Mouse (Mus musculus) heart, adult 18-20 months (tissue): Measurements from ENCODE around the gene Acot11. TPM values are rescaled to one million over a fixed set of nuclear protein-coding genes. Genes with fewer than 3 reads are reported as not detected.
A peak's percentile ranks its signal among the peaks of the same experiment; 100 is the strongest.
"Not testable (repeated sequence)": the region's sequence is repeated elsewhere in the genome, so short reads cannot be mapped to it uniquely, and the experiment has no call there.

Experiments used
- DNase-seq, 2 experiments: peaks; one replicate each; pipeline ENCODE4 v3.0.0; 2021 to 2022; ENCODE audit warnings: mixed read lengths in 1 of 2
- total RNA-seq, 2 experiments: library from RNA; stranded (reverse); gene quantifications; 2 replicates each; pipeline ENCODE4 v1.2.3; 2021

Gene Acot11
- total RNA-seq, 2 experiments from 2014 or later, result 24.2 to 38.0 TPM

DNA sequence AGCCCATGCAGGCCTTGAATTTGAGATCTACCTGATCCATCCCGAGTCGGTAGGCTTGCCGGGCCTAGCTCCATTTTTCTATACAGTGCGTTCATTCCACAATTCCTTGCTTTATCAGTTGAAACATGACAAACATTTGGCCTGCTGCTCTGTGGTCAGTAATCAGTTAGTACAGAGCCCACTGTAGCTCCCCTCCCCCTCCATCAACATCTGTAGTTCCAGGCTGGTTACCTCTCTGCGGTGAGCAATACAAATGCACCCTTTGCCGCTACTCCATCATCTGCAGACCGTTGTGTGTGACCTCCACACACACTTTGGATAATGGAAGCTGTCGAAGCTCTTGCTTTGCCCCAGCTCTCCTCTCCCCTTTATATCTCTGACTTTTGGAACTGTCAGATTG is 6.4 kb upstream of the Acot11 start:
- DNase-seq, result no peak

DNA sequence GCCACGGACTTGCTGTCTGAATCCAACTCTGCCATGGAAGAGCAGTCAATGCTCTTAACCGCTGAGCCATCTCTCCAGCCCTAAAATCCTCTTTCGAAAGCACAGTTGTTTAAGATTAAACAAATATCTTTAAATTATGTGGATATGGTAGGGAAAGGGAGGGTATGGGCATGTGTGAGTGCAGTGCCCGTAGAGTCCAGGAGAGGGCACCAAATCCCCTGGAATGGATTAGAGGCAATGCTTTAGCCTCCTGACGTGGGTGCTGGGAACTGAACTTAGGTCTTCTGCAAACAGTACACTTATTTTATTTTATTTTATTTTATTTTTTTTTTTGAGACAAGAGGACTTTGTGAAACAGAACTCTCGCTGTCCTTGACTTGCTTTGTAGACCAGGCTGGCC is 5.2 kb upstream of the Acot11 start:
- no peak for DNase-seq

GRCm38 (mm10) chr4:106807287-106807686 is 2.5 kb upstream of the Acot11 start:
- DNase-seq, result no peak

DNA sequence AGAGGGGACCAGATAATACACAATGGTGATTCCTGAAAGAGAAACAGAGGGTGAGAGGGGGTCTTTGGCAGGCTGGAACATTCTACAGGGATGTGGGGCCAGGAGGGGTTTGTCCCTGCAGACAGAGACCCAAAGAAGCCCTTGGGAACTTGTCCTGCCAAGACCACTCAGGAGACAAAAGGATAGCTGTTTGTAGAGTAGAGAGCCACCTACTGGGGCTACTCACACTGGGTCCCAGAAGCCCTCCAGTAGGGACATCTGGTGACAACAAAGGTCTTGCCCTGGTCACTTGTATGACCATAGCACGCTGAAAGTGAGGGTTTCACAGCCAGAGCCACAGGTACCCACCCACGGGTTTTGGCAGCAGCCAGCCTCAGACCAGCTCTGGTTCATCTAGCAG is 1.1 kb upstream of the Acot11 start:
- no peak for DNase-seq

- peak in 1 of 2 experiments; percentile 59 for DNase-seq
These were observed 443 bp downstream of the Acot11 start for GRCm38 (mm10) chr4:106804201-106804909.

- no peak for DNase-seq
These were observed 1.0 kb downstream of the Acot11 start for GRCm38 (mm10) chr4:106803781-106804180.

DNA sequence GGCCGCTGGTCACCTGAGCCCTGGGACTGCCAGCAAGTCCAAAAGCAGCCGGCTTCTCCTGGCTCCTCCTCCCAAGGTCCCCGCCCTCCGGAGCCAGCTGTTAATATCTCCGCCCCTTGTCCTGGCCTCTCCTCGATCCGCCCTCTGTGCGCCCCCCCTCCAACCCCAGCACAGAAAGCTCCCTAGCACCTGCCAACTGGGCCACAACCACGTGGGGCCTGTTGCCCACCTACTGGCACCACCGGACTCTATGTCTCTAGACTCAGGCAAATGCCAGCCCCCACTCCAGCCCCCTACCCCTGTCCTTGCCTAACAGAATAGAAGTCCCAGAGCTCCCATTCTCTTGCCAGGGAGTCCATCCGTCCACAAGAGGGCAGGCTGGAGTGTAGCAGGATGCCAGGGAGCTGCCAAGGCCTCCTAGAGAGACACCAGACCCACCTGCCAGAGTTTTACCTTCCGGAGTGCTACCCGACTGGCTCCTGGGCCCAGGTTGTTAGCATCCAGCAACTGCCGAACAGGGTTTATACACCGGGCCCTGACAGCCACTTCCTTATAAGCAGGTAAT is 4.9 kb downstream of the Acot11 start:
- DNase-seq, result peak; percentile 89

DNA sequence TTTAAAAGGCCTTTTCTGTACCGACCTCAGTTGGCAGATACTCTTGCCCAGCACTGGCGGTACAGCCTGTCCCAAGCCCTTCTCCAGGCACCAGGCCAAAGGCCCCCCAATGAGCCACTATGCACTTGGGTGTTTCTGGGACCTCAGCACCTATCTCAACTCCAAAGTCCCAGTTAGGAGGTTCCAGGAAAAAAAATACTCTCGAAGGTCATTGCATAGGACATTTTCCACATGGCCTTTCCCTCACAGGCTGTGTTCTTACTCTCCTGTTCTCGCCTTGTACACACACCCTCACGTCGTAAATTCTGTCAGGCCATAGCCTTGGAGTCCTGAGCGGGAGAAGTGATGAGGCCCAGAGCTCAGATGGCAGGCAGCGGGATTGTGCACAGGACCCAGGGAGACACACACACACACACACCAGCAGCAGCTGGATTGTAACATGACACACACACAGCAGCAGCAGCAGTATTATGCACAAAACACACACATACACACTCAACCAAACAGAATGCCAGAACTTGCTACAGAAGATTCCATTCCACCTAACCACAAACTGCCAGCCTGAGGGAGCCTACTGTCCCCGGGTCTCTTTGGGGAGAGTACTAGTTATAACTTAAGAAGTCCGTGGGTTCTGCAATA is 5.8 kb downstream of the Acot11 start:
- peak in 1 of 2 experiments; percentile 59 for DNase-seq

- no peak for DNase-seq
These were observed 9.5 kb downstream of the Acot11 start for GRCm38 (mm10) chr4:106795289-106795688.

- no peak for DNase-seq
These were observed 10.6 kb downstream of the Acot11 start for GRCm38 (mm10) chr4:106794247-106794646.

- DNase-seq, result not testable (repeated sequence)
These were observed 11.0 kb downstream of the Acot11 start for GRCm38 (mm10) chr4:106793826-106794225.

- no peak for DNase-seq
These were observed 12.5 kb downstream of the Acot11 start for GRCm38 (mm10) chr4:106792276-106792675.

- DNase-seq, result no peak
These were observed 13.9 kb downstream of the Acot11 start for GRCm38 (mm10) chr4:106790938-106791337.

GRCm38 (mm10) chr4:106790218-106790617 is 14.6 kb downstream of the Acot11 start:
- DNase-seq, result not testable (repeated sequence)

- no peak for DNase-seq
These were observed 15.1 kb downstream of the Acot11 start for GRCm38 (mm10) chr4:106789705-106790104.

DNA sequence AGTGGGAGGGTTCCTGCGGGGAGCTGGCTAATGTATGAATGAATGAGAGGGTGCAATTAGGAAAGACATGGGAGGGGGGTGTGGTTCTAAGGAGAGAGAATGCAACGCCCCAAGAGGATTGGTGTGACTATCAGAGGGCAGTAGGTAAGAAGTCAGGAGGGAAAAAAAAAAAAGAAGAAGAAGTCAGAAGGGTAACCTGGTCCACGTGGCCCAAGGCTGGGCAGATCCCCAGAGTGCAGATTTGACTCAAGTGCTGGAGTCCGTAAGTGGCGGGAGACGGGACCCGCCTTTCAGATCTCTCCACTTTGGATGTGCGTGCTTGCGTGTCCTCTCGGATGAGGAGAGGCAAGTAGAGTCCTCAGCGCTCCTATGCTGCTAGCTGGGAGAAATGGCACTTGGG is 16.2 kb downstream of the Acot11 start:
- no peak for DNase-seq

DNA sequence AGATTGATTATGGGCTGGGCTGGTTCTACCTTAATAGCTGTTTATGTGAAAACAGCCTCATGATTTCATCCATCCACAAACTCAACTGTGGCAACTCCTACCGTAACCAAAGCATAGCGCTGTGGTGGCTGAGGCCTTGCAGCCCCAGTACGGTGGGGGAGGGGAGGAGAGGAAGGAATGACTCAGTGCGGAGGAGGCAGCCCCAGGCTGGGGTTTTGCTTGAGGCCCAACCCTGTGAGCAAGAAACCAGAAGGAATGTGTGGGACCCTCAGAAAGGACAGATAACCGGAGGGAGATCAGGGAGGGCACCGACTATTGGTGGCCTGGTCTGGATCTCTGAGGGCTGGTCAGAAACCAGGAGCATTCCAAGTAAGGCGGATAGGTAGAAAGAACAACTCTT is 17.0 kb downstream of the Acot11 start:
- peak in 1 of 2 experiments; percentile 54 for DNase-seq

GRCm38 (mm10) chr4:106785753-106786540 is 18.9 kb downstream of the Acot11 start:
- peak in 1 of 2 experiments; percentile 45 for DNase-seq

GRCm38 (mm10) chr4:106785345-106785744 is 19.5 kb downstream of the Acot11 start:
- no peak for DNase-seq

DNA sequence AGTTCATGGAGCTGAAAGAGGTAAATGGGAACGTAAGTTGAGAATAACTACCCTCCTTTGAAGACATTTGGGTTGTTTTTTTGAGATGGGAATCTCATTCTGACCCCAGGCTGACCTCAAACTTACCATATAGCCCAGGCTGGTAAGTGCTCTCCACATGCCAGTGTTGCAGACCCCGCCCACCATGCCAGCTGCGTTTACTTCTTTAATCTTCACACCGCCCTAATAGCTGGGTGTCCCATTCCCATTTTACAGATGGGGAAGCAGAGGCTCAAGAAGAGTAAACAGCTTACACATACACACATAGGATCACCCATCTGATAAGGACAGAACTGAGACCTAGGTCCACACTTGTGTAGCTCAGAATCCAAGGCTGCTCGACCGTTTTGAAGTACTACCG is 20.0 kb downstream of the Acot11 start:
- DNase-seq, result no peak

DNA sequence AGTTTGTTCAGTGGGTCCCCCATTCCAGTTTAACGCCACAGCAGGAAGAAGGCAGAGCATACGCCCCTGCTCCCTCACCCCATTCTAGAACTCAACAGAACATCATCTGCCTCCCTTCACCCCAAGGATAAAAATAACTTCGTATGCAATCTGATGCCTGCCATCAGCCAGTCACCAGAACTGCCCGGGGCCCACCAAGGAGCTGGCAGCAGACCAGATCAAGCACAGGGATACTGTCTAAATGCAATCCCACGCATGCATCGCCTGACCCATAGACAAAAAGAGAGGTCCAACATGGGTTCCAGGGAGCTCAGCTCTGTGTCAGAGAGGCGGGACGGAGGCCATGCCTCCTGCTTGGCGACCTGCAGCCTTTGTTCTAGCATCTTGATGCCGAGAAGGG is 21.7 kb downstream of the Acot11 start:
- no peak for DNase-seq

- DNase-seq, result no peak
These were observed 24.8 kb downstream of the Acot11 start for GRCm38 (mm10) chr4:106780045-106780444.
